Mouse (Mus musculus) heart, adult 2 months (tissue): Measurements from ENCODE around the gene Tepsin. TPM values are rescaled to one million over a fixed set of nuclear protein-coding genes. Genes with fewer than 3 reads are reported as not detected.
A peak's percentile ranks its signal among the peaks of the same experiment; 100 is the strongest.

Experiments
- DNase-seq, 2 experiments: peaks; one replicate each; pipeline ENCODE4 v3.0.0; 2021
- H3K27ac ChIP-seq: fragments of 200-600 bp; 2 replicates; pipeline ENCODE4 v1.8.1; 2022
- H3K27me3 ChIP-seq: fragments of 200-500 bp; 2 replicates; pipeline ENCODE4 v1.6.1; 2012; ENCODE audit warnings: mild to moderate bottlenecking, low read length, inconsistent platforms, mixed read lengths; ENCODE audit not compliant: control insufficient read depth, insufficient read depth
- H3K36me3 ChIP-seq: fragments of 200-500 bp; 2 replicates; pipeline ENCODE4 v1.6.1; 2012; ENCODE audit warnings: low read length, inconsistent platforms; ENCODE audit not compliant: control insufficient read depth, insufficient read depth
- H3K4me1 ChIP-seq: fragments of 200-500 bp; 2 replicates; pipeline ENCODE4 v1.6.1; 2011; ENCODE audit warnings: low read length; ENCODE audit not compliant: control insufficient read depth, insufficient read depth
- H3K4me3 ChIP-seq: fragments of 200-600 bp; 2 replicates; pipeline ENCODE4 v1.8.1; 2022
- H3K79me2 ChIP-seq: fragments of 200-500 bp; replicated peaks from 2 replicates; pipeline ENCODE4 v1.6.1; 2012; ENCODE audit warnings: mild to moderate bottlenecking, inconsistent platforms, low read length, moderate library complexity, mixed read lengths; ENCODE audit not compliant: control insufficient read depth, insufficient read depth
- H3K9ac ChIP-seq: fragments of 200-500 bp; 2 replicates; pipeline ENCODE4 v1.6.1; 2012; ENCODE audit warnings: low read depth, mild to moderate bottlenecking, control low read depth, inconsistent platforms, low read length, mixed read lengths
- CTCF ChIP-seq: fragments of 200-600 bp; IDR thresholded peaks from 2 replicates; pipeline ENCODE4 v1.8.1; 2022; ENCODE audit warnings: antibody characterized with exemption, mild to moderate bottlenecking, moderate library complexity
- EP300 ChIP-seq: fragments of 200-500 bp; IDR thresholded peaks from 2 replicates; pipeline ENCODE4 v1.6.1; 2011; ENCODE audit warnings: low read depth, low read length, control low read depth; ENCODE audit not compliant: insufficient read depth
- POLR2A ChIP-seq: fragments of 200-500 bp; IDR thresholded peaks from 2 replicates; pipeline ENCODE4 v1.6.1; 2011; ENCODE audit warnings: mild to moderate bottlenecking, low read depth, low read length, control low read depth; ENCODE audit not compliant: insufficient read depth
- WGBS: fragments of 180-500 bp; shearing (Covaris S2); methylation state at CpG from one replicate; pipeline ENCODE4 v1.1.7; 2018; 5-methylcytosine and 5-hydroxymethylcytosine counted together
- intact Hi-C: fragments of 180-260 bp; cut with DNase I; formaldehyde crosslinking; loops from one replicate; pipeline ENCODE4 v1.15.1; 2025
- microRNA-seq, 2 experiments: library from miRNA; unstranded; fragments of <30 nt; microRNA quantifications; one replicate each; pipeline ENCODE4 v1.2.0; 2021
- polyA plus RNA-seq: library from polyadenylated mRNA; depleted of rRNA; stranded (reverse); fragments of >200 nt; gene quantifications from 2 replicates; pipeline ENCODE4 v1.2.3, GENCODE M21; 2012; rRNA removed
- total RNA-seq, 2 experiments: library from RNA; stranded (reverse); gene quantifications; 2 replicates each; pipeline ENCODE4 v1.2.3; 2021

The Tepsin gene
- total and polyA plus RNA-seq, 3 experiments, result 6.1 to 19.1 (median 6.3) TPM

GRCm38 (mm10) chr11:120045341-120045740 is 53.2 kb downstream of the Tepsin start:
- TF ChIP-seq POLR2A (no peak), CTCF (no peak), EP300 (no peak)
- no peak overlapping the region for H3K9ac ChIP-seq
- no peaks in the 10 kb centered on the region for H3K79me2 ChIP-seq
- 85% methylated on average over 4 of the region's 4 CpGs for WGBS
- H3K4me1 ChIP-seq, result peaks cover 20% of the 10 kb centered on the region
- DNase-seq, result no peak
- intact Hi-C loops, result no loop called here
- peaks cover 9% of the 10 kb centered on the region for H3K27me3 ChIP-seq
- H3K36me3 ChIP-seq, result no peaks in the 10 kb centered on the region
- H3K27ac ChIP-seq, result peak overlapping the region; percentile 60; the same call in 1 of the 2 replicates
- no peak overlapping the region for H3K4me3 ChIP-seq

- TF ChIP-seq EP300 (no peak), POLR2A (0 out of 2 replicates have a peak, but pooled peaks have one; percentile 18)
- Histone ChIP-seq H3K9ac (peak overlapping the region; percentile 25), H3K36me3 (no peaks in the 10 kb centered on the region), H3K79me2 (no peaks in the 10 kb centered on the region), H3K27ac (peak overlapping the region; percentile 85), H3K4me3 (no peak overlapping the region), H3K4me1 (peaks cover 26% of the 10 kb centered on the region), H3K27me3 (peaks cover 4% of the 10 kb centered on the region; the same call in 1 of the 2 replicates)
- DNase-seq, result peak in 1 of 2 experiments; percentile 50
- WGBS, result 37% methylated on average over 7 of the region's 7 CpGs
- intact Hi-C loops, result no loop called here
These were observed 56.2 kb downstream of the Tepsin start for GRCm38 (mm10) chr11:120042141-120042838.

- TF ChIP-seq EP300 (peak; percentile 81; the same call in 1 of the 2 replicates), CTCF (no peak), POLR2A (peak; percentile 61)
- Histone ChIP-seq H3K79me2 (no peaks in the 10 kb centered on the region), H3K4me1 (peaks cover 26% of the 10 kb centered on the region), H3K4me3 (no peak overlapping the region), H3K9ac (peak overlapping the region; percentile 25), H3K27ac (peak overlapping the region; percentile 85), H3K36me3 (no peaks in the 10 kb centered on the region), H3K27me3 (no peaks in the 10 kb centered on the region)
- DNase-seq, result peak; percentile 79 to 89
- intact Hi-C loops, result no loop called here
- 51% methylated on average over 13 of the region's 13 CpGs for WGBS
These were observed 57.1 kb downstream of the Tepsin start for GRCm38 (mm10) chr11:120041191-120042123.

Small RNA genes lying within 50 kb of the gene (microRNA-seq; reads per million reads assigned to microRNA genes)
- gene Gm25948, result 0 reads per million in 2 experiments

Other genes with a start within 250 kb of the Tepsin start
- gene Chmp6, start 185.3 kb downstream of the Tepsin start, total RNA-seq, result 10 to 100 TPM; 25.9 to 30.1 TPM
- gene Chmp6, start 185.3 kb downstream of the Tepsin start, polyA plus RNA-seq, result 26.8 and 28.9 TPM in 2 replicates
- 10 to 100 TPM in 1 of 2 experiments, 1 to 10 TPM in 1; 5.8 to 10.3 TPM for gene Baiap2, start 156.0 kb downstream of the Tepsin start, total RNA-seq
- gene Baiap2, start 156.0 kb downstream of the Tepsin start, polyA plus RNA-seq, result 10.5 and 10.9 TPM in 2 replicates
- gene Aatk, start 51.6 kb downstream of the Tepsin start, total RNA-seq, result 1 to 10 TPM; 3.6 to 4.7 TPM
- gene Aatk, start 51.6 kb downstream of the Tepsin start, polyA plus RNA-seq, result 10.3 and 12.1 TPM in 2 replicates
- gene Cep131, start 11.9 kb downstream of the Tepsin start, total RNA-seq, result 10 to 100 TPM in 1 of 2 experiments, 1 to 10 TPM in 1; 9.3 to 10.7 TPM
- gene Cep131, start 11.9 kb downstream of the Tepsin start, polyA plus RNA-seq, result 3.7 and 6.5 TPM in 2 replicates
- 10 to 100 TPM; 82.7 to 93.9 TPM for gene Ndufaf8, start 197 bp upstream of the Tepsin start, total RNA-seq
- gene Ndufaf8, start 197 bp upstream of the Tepsin start, polyA plus RNA-seq, result 35.5 and 51.0 TPM in 2 replicates
- gene Slc38a10, start 52.6 kb upstream of the Tepsin start, total RNA-seq, result 10 to 100 TPM; 83.1 to 89.6 TPM
- 84.5 and 128 TPM in 2 replicates for gene Slc38a10, start 52.6 kb upstream of the Tepsin start, polyA plus RNA-seq
- gene Bahcc1, start 134.2 kb upstream of the Tepsin start, total RNA-seq, result 1 to 10 TPM; 5.4 to 9.7 TPM
- gene Bahcc1, start 134.2 kb upstream of the Tepsin start, polyA plus RNA-seq, result 5.9 and 6.4 TPM in 2 replicates
- gene Actg1, start 249.8 kb upstream of the Tepsin start, total RNA-seq, result 100 to 1,000 TPM; 222 to 321 TPM
- 510 and 694 TPM in 2 replicates for gene Actg1, start 249.8 kb upstream of the Tepsin start, polyA plus RNA-seq